Mouse (Mus musculus) myocyte (in vitro differentiated cells): Measurements from ENCODE around the gene Slc25a54.

Experiments used
- CEBPB ChIP-seq: IDR thresholded peaks from 2 replicates; pipeline ENCODE4 v1.6.1; 2011; ENCODE audit warnings: mild to moderate bottlenecking, moderate library complexity; ENCODE audit not compliant: poor library complexity, insufficient read depth, severe bottlenecking
- E2F4 ChIP-seq: IDR thresholded peaks from one replicate; pipeline ENCODE4 v1.6.1; 2011; ENCODE audit warnings: mild to moderate bottlenecking, control low read depth, moderate library complexity; ENCODE audit not compliant: insufficient read depth
- MAX ChIP-seq: IDR thresholded peaks from one replicate; pipeline ENCODE4 v1.6.1; 2011; ENCODE audit warnings: low read depth, mild to moderate bottlenecking, control low read depth
- MYOD1 ChIP-seq, 3 experiments: IDR thresholded peaks; one replicate each; pipeline ENCODE4 v1.6.1; 2011; ENCODE audit warnings: control low read depth in 2 of 3, low read depth in 2 of 3, mild to moderate bottlenecking in 2 of 3, moderate library complexity in 1 of 3; ENCODE audit not compliant: insufficient read length in 2 of 3, control insufficient read depth in 1 of 3
- MYOG ChIP-seq, 3 experiments: IDR thresholded peaks; one replicate each; pipeline ENCODE4 v1.6.1; 2011; ENCODE audit warnings: control low read depth in 2 of 3, low read depth in 2 of 3, mild to moderate bottlenecking in 2 of 3; ENCODE audit not compliant: insufficient read length in 2 of 3, control insufficient read depth in 1 of 3, insufficient read depth in 1 of 3
- POLR2A ChIP-seq: IDR thresholded peaks from one replicate; pipeline ENCODE4 v1.6.1; 2011; ENCODE audit warnings: low read depth, mild to moderate bottlenecking, control low read depth, moderate library complexity; ENCODE audit not compliant: insufficient read length
- POLR2AphosphoS2 ChIP-seq: IDR thresholded peaks from one replicate; pipeline ENCODE4 v1.6.1; 2011; ENCODE audit warnings: low read depth, control low read depth; ENCODE audit not compliant: insufficient read length
- REST ChIP-seq: IDR thresholded peaks from one replicate; pipeline ENCODE4 v1.6.1; 2011; ENCODE audit warnings: mild to moderate bottlenecking, control low read depth, moderate library complexity; ENCODE audit not compliant: insufficient read depth, insufficient read length
- SRF ChIP-seq: IDR thresholded peaks from one replicate; pipeline ENCODE4 v1.6.1; 2011; ENCODE audit warnings: low read depth; ENCODE audit not compliant: control insufficient read depth, insufficient read length
- TCF12 ChIP-seq: IDR thresholded peaks from one replicate; pipeline ENCODE4 v1.6.1; 2011; ENCODE audit warnings: mild to moderate bottlenecking, control low read depth; ENCODE audit not compliant: poor library complexity, insufficient read depth, severe bottlenecking
- TCF3 ChIP-seq: IDR thresholded peaks from one replicate; pipeline ENCODE4 v1.6.1; 2011; ENCODE audit warnings: low read depth, control low read depth; ENCODE audit not compliant: insufficient read length
- USF1 ChIP-seq: IDR thresholded peaks from one replicate; pipeline ENCODE4 v1.6.1; 2011; ENCODE audit warnings: low read depth, mild to moderate bottlenecking, control low read depth, moderate library complexity

- no peak for TF ChIP-seq POLR2A
- TF ChIP-seq MAX: no peak
- no peak for TF ChIP-seq MYOG (IDR thresholded peaks at IDR 0.05; ENCODE audit: control insufficient read depth in 1 of 3, insufficient read depth in 1 of 3, insufficient read length in 2 of 3, low read depth in 2 of 3)
- no peak for TF ChIP-seq E2F4
- TF ChIP-seq SRF: no peak
- TF ChIP-seq POLR2AphosphoS2: no peak
- TF ChIP-seq USF1: no peak
- TF ChIP-seq CEBPB: no peak
- no peak for TF ChIP-seq REST
- no peak for TF ChIP-seq TCF3
- no peak for TF ChIP-seq TCF12
- TF ChIP-seq MYOD1 (IDR thresholded peaks at IDR 0.05; ENCODE audit: control insufficient read depth in 1 of 3, insufficient read length in 2 of 3, low read depth in 2 of 3): no peak
Observed at GRCm38 (mm10) chr3:109152561-109152960, 72.3 kb downstream of the Slc25a54 start.
